Mouse (Mus musculus): ENCODE results near the gene Ccr9.
"Not testable (repeated sequence)": the region's sequence is repeated elsewhere in the genome, so short reads cannot be mapped to it uniquely, and the experiment has no call there.

Gene Ccr9

DNA sequence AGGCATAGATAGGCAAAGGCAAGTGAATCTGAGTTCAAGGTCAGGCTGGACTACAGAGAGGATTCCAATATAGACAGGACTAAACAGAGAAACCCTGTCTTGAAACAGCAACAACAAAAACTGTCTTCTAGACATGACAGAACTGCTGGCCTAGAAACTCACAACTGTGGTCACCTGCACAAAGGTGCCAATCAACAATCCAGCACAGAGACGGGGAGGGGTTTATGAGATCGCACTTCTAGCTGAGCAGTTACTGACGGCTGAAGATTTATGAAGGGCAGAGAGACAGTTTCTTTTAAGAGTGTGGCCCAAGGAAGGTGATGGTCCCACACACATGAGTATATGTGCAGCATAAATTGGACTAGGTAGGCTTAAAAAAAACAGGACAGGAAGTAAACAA is 38.1 kb downstream of the Ccr9 start:
- DNase-seq (ENCODE audit: low read depth, low spot score), result peak; percentile 12

DNA sequence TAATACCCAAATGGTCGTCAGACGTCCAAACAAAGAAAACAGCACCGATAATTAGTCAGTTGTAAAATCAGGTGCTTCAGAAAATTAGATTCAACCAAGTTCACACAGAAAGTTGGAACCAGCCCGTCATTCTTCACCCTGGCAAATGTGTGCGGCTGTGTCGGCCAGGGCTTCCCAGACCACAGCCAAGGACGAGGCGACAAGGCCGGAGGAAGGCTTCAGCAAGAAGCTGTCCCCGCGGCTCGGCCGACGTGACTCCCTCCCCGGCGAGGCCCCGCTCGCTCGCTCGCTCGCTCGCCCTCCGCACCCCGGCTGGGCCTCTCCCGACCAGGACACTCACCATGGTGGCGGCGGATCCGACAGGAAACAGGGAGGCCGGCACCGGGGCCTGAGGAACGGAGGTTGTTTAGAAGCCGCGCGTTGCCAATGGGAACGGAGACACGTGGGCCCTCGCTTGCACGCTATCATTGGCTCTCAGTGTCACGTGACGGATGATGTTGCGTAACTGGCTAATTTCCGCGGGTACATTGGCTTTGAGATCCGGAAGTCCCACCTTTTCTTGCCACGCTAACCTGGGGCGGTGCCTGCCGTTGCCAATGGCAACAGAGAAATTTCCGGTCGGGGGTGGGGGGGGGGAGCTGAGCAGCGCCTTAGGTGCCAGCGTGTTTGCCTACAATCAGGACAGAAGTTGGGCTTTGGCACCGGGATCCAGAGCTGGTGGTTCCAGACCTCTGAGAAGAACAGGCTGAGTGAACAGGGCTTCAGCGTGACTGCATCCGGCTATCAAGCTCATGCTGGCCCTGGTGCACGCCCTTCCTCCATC is 39.2 kb downstream of the Ccr9 start, which contains the start of gene Lztfl1:
Lztfl1 (minus strand) TSS at position 512 of the 823 bp plus-strand sequence.
- peak; percentile 99 for DNase-seq (ENCODE audit: low read depth, low spot score)

DNA sequence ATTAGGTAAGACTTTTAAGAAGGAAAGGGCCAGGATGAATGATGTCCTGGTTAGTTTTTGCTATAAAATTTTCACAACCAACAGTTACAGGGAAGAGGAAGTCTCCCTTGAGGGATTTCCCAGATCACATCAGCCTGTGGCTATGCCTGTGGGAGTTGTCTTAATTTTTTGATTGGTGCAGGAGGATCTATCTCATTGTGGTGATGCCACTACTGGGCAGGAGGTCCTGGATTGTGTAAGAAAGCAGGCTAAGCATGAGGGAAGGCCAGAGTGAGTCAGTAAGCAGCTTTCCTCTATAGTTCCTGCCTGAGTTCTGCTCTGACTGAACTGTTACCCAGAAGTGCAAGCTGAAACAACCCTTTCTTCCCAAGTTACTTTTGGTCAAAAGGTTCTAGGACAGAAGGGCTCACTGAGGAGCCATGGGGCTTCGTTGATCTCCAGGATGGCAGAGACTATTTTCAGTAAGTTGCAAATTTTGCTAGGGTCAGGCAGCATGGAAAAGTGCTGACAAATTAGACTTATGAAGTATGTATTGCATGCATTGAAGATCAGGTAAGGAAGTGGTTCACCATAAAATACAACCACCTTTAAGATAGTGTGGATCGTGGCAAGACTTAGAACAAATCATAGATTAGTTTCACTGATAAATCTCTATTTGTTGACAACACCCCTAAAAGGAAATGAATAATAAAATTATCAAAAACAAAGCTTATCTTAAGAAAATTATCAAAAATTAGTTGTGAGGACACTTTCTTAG is 44.7 kb downstream of the Ccr9 start:
- no peak for DNase-seq (ENCODE audit: low read depth, low spot score)

DNA sequence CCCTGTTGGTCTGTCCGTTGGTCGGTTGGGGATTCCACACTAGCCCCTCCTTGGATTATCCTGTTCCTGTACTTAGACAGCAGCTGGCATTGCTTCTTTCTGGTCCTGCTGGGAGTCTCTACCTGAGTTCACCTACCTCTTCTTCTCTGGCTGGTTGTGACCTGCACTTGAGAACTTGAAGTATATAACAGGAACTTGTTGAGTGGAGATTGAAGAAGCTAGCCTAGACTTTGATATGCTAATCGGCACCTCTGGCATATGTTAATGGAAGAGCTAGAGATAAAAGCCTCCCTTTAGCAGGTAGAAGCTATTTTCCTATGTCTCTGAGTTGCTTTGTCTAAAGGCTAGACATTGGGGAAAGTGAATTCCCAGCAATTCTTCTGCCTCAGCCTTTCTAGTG is 53.0 kb downstream of the Ccr9 start:
- no peak for DNase-seq (ENCODE audit: low read depth, low spot score)

DNA sequence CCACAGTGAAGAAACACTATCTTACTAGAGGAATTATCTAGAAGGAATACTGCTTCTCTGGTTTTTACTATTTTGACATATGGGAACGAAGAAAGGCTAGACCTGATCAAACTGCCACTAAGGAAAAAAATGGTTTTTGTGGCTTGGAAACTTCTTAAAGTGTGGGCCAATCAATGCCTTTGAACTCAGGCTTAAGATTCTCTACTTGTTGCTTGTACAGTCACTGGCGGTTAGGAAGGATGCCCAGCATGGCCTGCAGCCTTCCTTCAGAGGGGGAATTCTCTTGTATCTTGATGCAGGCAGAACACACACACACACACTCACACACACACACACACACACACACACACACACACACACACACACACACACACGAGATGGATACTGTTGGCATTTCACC is 55.9 kb downstream of the Ccr9 start:
- no peak for DNase-seq (ENCODE audit: low read depth, low spot score)

DNA sequence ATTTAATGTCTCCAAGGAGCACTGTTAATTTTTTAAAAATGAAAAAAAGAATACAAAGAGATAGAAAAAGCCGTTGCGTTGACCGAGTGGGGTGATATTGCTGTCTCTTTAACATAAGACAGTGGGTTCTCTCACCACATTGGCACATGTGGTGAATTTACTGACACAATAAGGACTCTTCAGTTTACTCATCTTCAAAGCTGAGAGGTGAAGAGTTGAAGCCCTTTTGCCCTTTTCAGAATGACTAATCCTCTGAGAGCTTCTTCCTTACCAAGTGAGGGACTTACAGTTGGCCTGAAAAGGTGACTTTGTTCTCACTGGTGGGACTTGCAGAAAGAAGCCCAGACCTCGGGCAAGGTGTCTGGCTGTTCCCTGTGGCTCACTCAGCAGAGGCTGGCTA is 62.6 kb downstream of the Ccr9 start:
- no peak for DNase-seq (ENCODE audit: low read depth, low spot score)

DNA sequence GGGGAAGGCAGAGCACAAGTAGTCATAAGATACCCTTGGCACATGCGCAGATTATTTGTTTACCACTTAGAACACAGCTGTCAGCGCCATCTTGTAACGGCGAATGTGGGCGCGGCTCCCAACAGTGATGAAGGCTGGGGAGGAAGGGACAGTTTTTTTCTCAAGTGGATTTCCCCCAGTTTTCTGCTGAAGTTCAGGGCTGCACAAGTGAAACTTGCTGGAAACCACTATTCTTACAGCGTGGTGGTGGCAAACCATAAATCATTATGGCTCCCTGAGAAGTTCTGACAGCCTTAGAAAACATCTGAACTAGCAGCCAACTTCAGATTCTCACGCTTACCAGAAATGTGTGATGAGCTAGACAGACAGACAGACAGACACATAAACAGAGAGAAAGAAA is 71.4 kb downstream of the Ccr9 start:
- not testable (repeated sequence) for DNase-seq (ENCODE audit: low read depth, low spot score)

DNA sequence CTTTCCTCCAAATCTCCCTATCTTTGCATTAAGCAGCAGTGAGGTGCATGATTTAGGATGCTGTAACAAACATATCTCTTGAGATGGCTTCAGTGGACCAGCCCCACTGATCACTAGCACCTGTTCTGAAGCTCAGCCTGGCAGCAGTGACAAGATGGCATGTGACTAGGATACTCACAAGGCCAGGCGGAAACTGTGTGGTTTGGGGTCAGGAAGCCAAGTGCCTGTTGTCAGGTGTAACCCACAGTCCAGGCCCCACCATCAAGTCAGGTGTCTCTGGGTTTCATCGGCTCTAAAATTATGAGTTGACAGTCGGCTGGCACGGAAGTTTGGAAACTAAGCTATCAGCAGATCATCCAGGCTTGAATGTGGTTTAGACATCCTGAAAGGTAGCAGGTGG is 76.1 kb downstream of the Ccr9 start:
- DNase-seq (ENCODE audit: low read depth, low spot score), result no peak

DNA sequence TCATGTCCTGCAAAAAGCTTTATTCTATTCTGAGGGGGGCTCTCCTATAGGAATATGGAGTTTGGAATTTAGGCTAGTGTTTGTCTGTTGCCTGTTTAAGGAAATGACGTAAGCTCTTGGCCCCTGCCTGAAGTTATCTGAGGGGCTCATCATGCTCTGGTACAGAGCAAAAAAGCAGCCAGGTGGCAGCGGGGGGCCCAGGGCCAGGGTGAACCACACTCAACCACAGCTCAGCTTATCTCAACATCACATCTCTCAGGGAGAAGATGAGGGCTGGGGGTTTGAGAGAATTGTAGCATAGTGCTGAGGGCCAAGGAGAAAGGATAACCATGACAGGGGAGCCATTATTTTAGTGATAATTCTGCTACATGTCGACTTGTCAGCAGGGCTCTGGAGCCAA is 78.5 kb downstream of the Ccr9 start:
- DNase-seq (ENCODE audit: low read depth, low spot score), result no peak

DNA sequence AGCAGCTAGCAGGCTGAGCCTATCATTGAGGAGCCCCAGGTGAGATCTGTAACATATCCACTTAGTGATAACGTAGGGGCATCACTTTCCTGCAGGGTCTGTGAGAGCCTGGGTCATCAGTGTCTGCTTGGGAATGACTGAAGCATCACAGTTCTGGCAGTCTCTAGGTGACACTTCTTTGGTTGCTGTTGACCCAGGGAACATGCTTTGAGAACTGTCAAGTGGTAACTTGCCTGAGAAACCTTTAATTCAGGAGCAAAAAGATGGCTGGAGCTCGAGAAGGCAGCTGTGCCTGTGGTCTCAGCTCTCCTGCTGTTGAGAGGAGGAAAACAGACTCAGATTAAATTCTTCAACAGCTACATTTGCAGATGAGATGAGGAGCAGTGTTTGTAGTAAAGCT is 79.1 kb downstream of the Ccr9 start:
- DNase-seq (ENCODE audit: low read depth, low spot score), result no peak

DNA sequence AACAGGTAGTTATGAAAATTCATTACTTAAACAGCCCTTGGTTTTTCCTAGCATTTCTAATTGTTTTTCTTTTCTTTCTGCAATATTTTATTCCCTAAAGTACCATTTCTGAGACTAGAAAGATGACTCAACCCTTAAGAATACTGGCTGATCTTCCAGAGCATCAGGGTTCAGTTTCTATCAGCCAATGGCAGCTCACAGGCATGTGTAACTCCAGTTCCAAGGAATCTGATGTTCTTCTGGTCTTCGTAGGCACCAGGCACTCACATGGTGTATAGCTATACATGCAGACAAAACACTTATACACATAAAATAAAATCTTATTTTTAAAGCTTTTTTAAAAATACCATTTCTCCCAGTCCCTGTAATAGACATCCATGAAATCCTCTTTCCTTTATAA is 79.9 kb downstream of the Ccr9 start:
- no peak for DNase-seq (ENCODE audit: low read depth, low spot score)

DNA sequence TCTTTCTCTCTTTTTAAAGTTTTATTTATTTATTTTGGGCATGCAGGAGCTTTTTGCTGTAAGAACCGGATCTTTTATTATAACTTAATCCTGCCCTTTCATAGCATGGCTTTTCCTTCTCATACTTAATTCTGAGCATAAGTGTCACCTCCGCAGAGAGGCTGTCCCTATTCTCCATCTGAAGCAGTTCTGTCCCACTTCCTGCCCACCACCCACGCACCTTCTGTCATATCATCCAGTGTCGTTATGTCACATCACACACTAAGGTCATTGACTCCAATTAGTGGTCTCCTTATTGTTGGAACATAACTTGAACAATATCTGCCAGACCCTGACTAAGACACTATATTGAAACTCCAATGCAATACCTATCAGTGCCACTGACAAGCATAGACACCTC is 80.4 kb downstream of the Ccr9 start:
- no peak for DNase-seq (ENCODE audit: low read depth, low spot score)

DNA sequence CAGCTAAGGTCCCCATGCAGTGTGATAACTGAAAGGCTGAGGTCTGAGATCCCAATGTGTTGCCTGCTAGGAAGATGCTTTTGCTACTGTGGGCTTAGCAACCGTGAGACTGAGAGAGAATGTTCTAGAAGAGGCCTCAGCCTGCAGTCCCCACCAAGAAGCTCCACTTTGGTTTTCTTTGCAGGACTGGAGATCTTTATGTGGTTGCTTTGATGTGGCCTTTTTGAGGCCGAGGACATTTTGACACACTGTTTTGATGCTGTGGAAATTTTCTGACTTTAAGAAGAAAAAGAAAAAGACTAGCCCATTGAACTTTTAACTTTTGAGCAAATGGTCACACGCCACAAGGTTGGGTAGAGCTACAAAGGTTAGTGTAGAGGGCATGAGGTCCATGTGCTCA is 82.6 kb downstream of the Ccr9 start:
- no peak for DNase-seq (ENCODE audit: low read depth, low spot score)

DNA sequence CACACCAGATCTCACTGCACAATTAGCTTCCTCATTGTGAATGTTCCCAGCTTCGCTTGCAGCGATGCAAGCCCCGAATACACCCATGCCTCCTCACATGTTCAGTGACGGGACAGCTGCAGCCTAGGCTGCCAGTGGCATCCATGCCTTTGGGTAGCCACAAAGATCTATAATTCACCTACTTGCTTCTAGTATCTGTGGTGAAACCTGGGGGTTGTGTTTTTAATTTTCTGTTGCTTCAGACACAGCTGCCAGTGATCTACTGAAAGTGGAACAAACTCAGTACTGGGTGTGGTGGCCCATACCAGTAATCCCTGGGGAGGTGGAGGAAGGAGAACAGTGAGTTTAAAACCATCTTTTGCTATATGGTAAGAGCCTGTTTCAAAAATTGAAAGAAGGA is 84.6 kb downstream of the Ccr9 start:
- no peak for DNase-seq (ENCODE audit: low read depth, low spot score)

DNA sequence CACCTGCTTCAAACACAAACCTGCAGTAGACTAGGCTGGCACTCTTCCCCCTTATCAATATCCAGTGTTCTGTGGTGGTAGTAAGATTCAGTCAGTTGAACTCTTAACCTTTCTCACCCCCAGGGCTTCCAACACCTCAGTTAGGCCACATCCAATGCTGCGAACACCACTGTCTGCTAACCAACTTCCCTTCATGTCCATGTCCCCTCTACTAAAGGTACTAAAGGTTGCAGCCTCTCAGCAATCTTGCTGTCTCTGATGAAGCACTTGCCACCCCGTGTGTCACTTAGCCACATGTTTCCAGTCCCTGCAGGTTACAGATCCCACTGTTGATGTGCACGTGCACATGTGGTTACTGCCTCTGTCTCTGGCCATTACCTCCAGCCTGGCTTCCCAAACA is 85.5 kb downstream of the Ccr9 start:
- DNase-seq (ENCODE audit: low read depth, low spot score), result no peak

DNA sequence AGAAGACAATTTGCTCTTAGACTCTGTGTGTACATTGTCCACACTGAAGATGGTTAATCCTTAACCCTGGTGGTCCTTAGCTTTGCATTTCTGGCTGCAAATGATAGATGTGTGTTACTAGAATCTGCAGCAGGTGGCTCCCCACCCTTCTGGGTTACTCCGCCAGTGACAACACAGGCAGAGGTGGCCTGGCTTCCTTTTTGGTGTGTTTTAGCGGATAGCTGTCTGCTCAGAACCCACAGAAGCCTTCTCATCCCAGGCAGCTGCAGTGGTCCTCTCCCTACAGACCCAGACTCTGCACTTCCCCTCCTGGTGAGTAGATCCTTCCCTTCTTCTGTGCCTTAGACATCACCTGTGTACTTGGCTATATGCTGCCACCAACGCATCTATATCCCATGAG is 88.8 kb downstream of the Ccr9 start:
- DNase-seq (ENCODE audit: low read depth, low spot score), result no peak

DNA sequence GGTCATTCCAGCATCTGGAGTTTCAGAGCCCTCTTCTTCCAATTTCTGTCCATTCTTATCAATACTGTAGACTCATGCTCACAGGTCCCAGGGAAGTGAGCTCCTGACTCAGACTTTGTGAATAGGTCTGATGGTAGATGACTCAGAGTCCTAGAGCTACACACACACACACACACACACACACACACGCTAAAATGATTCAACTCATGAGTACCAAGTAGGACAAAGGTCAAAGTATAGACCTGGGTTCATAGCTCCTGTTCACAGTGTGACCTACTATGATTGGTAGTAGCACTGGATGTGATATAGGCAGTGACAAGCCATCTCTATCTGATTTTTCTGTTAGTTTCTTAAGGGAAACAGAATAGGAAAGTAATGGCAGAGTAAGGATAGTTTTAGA is 90.2 kb downstream of the Ccr9 start:
- no peak for DNase-seq (ENCODE audit: low read depth, low spot score)

DNA sequence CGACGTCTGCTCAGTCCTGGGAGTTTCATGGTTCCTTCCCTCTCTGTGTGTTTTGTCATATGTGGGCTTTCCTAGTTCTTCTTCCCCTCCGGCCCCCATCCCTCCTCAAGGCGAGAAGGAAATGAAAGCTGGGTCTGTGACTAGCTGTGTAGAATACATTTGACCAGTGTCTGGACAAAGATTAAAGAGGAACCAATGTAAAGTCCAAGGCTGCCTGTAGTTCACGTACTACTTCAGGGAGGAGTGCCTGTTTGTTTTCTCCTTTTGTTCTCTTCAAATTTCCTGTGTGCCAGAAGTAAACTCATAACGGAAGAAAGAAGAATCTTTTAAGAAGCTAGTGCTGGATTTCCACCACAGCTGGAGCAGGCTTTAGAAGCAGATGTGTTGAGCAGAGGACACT is 91.3 kb downstream of the Ccr9 start:
- no peak for DNase-seq (ENCODE audit: low read depth, low spot score)

DNA sequence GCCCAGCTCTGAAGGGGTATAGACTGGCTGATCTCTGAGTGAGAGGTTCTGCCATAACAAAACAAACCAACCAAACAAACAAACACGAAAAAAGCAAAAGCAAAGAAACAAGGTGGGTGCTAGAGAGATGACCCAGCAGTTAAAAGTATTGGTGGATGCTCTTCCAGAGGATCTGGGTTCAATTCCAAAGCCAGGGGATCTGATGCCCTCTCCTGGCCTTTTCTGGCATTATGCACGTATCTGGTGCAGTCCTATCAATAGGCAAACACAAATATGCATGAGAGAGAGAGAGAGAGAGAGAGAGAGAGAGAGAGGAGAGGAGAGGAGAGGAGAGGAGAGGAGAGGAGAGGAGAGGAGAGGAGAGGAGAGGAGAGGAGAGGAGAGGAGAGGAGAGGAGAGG is 95.1 kb downstream of the Ccr9 start:
- peak; percentile 11 for DNase-seq (ENCODE audit: low read depth, low spot score)

DNA sequence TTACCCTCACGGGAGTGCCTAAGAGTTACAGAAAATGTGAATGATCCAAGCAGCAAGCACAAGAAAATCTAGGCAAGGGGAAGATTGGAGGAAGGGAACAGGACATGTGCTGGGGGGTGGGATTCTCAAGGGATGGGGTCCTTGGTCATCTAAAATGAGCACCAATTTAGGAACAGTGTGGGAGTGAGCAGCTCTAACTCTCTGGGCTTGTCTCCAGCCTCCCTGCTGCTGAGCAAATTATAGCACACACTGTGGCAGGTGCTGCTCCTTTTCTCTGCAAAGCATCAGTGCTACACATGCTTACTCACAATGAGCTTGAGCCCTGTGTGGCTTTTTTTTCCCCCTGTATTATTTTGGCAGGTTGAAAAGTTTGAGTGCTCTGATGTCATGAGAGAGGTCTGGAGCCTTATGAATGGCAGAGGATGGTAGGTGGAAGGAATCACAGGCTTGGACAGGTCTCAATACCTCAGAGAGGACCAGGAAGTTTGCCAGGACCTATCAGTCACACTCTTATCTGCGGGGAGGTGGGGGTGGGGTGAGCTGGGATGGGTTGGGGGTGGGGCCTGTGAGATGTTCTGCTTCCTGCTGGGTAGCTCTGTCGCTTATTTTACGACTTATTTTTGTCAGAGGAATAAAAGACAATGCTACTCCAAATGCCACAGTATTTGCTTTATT is 110.8 kb downstream of the Ccr9 start:
- DNase-seq (ENCODE audit: low read depth, low spot score), result no peak

DNA sequence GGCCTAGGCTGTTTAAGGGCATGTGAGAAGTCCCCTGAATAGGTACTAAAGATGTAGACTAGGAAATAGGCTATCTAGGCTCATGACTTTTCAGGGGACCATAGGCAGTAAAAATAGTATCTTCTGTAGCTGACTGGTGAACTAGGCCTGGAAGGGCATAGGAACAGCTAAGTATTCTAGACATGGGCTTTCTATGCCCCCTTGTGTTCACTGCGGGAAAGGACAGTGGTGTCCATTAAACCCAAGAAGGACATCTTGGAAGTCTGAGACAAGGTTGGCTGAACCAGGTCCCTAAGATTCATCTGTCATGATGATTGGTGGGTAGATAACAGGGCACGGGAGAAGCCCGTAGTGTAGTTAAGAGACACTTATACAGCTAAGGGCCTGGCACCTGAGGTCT is 117.9 kb downstream of the Ccr9 start:
- peak; percentile 41 for DNase-seq (ENCODE audit: low read depth, low spot score)

DNA sequence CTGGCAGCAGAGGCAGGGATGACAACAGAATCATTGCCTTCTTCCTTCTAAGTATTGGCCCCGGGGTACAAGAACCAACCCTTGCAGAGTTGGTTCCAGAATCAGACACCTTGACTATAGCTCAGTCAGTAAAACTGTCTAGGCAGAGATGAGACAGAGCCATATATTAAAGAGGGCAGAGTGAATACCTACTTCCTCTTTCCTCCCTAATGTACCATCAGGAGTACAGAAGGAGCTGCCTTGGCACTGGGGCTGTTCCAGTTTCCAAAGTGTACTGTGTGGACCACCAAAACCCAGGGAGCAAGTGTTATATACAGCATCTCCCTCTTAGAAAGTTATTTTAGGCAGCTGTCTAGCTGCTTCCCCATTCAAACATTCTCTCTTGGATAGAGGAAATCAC is 123.3 kb downstream of the Ccr9 start:
- DNase-seq (ENCODE audit: low read depth, low spot score), result no peak

DNA sequence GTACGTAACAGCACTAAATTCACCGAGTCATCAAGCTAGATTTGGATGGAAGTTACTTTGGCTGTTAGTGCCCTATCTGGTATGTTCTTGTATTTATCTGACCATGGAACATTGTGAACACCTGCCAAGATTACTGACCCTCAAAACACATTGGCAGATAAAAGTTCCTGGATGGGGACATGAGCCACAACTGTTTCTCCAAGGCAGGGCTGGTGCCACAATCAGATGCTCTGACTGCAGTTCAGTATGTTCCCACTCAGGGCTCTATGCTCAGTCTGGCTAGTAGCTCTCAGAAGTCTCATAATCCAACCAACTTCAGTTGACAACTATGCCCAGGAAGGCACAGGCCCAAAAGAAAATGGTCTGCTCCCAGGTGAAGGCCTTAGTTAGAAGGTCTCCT is 124.2 kb downstream of the Ccr9 start:
- DNase-seq (ENCODE audit: low read depth, low spot score), result no peak
